Mouse (Mus musculus) midbrain, postnatal 0 days (tissue): ENCODE results near the gene Gm14137. TPM values are rescaled to one million over a fixed set of nuclear protein-coding genes. Genes with fewer than 3 reads are reported as not detected.

Source experiments
- ATAC-seq: fragments of 200-750 bp; cut with Nextera tagmentation; 2 replicates; pipeline ENCODE4 v1.8.0; 2017; ENCODE audit warnings: moderate number of reproducible peaks, mild to moderate bottlenecking, moderate TSS enrichment, moderate library complexity; ENCODE audit not compliant: low FRiP score
- DNase-seq: peaks from one replicate; pipeline ENCODE4 v3.0.0-alpha.2; 2015; ENCODE audit warnings: low spot score
- H3K27ac ChIP-seq: fragments of 300-500 bp; sonication (generic); 2 replicates; pipeline ENCODE4 v1.5.1; 2014; ENCODE audit warnings: low read depth, mild to moderate bottlenecking, low read length, mixed read lengths
- H3K27me3 ChIP-seq: fragments of 300-500 bp; sonication (generic); 2 replicates; pipeline ENCODE4 v1.6.1; 2014; ENCODE audit warnings: low read length, control low read depth, mixed read lengths; ENCODE audit not compliant: insufficient read depth
- H3K36me3 ChIP-seq: fragments of 300-500 bp; sonication (generic); 2 replicates; pipeline ENCODE4 v1.6.1; 2014; ENCODE audit warnings: low read length, control low read depth, mixed read lengths; ENCODE audit not compliant: insufficient read depth
- H3K4me1 ChIP-seq: fragments of 300-500 bp; sonication (generic); 2 replicates; pipeline ENCODE4 v1.6.1; 2014; ENCODE audit warnings: mild to moderate bottlenecking, control low read depth, antibody characterized with exemption, low read length, mixed read lengths; ENCODE audit not compliant: insufficient read depth
- H3K4me2 ChIP-seq: fragments of 300-500 bp; sonication (generic); 2 replicates; pipeline ENCODE4 v1.6.1; 2014; ENCODE audit warnings: low read depth, mild to moderate bottlenecking, low read length, mixed read lengths; ENCODE audit not compliant: poor library complexity, severe bottlenecking
- H3K4me3 ChIP-seq: fragments of 300-500 bp; sonication (generic); 2 replicates; pipeline ENCODE4 v1.5.1; 2014; ENCODE audit warnings: low read depth, mild to moderate bottlenecking, low read length, moderate library complexity
- H3K9ac ChIP-seq: fragments of 300-500 bp; sonication (generic); replicated peaks from 2 replicates; pipeline ENCODE4 v1.6.1; 2014; ENCODE audit warnings: mild to moderate bottlenecking, low read length, moderate library complexity, mixed read lengths; ENCODE audit not compliant: poor library complexity, severe bottlenecking
- H3K9me3 ChIP-seq: fragments of 300-500 bp; sonication (generic); 2 replicates; pipeline ENCODE4 v1.6.1; 2016; ENCODE audit warnings: low read length, control low read depth
- CTCF ChIP-seq: IDR thresholded peaks from 2 replicates; pipeline ENCODE4 v1.5.1; 2016; ENCODE audit warnings: antibody characterized with exemption, mild to moderate bottlenecking
- WGBS: fragments of 180-500 bp; shearing (Covaris S2); extraction: QIAGEN DNeasy Blood & Tissue Kit; methylation state at CpG from one replicate; pipeline ENCODE4 v1.1.7; 2014; 5-methylcytosine and 5-hydroxymethylcytosine counted together
- polyA plus RNA-seq: library from polyadenylated mRNA; unstranded; fragments of >200 nt; fragmentation: Nextera tagmentation; extraction: Ambion mirVana; gene quantifications from 2 replicates; pipeline ENCODE4 v1.2.1, GENCODE M21; 2015
- total RNA-seq: library from RNA; depleted of rRNA; stranded (reverse); fragments of >200 nt; gene quantifications from 2 replicates; pipeline ENCODE4 v1.2.3, GENCODE M21; 2014

Gene Gm14137
- total and polyA plus RNA-seq, 2 experiments from 2014 or later = 0.05 to 0.47 TPM

DNA sequence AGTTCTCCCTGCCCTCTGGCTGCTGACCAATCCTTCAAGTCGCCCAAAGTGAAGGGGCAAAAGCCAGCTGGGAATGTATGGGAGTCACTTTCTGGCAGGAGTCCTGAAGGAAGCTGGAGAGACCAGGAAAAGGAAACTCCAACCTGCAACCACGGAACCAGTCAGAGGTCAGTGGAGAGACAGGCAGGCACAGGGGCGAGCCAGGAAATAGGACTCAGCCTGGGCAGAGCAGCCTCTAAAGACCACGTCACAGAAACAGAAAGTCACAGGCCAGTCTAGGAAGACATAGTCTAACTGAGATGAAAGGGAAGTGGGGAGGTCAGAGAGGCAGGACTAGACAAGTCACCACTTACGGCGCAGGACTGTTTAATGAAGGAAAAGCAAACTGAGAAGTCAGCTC, 1.3 kb downstream of the Gm14137 start:
- Histone ChIP-seq H3K27me3 (no peaks in the 10 kb centered on the region), H3K4me3 (no peak overlapping the region), H3K4me1 (no peaks in the 10 kb centered on the region), H3K4me2 (no peak overlapping the region), H3K27ac (no peak overlapping the region), H3K9ac (no peak overlapping the region), H3K9me3 (no peaks in the 10 kb centered on the region), H3K36me3 (peaks cover 39% of the 10 kb centered on the region)
- no peak for DNase-seq
- TF ChIP-seq CTCF = no peak
- ATAC-seq = no peak
- 72% methylated on average over 6 of the region's 6 CpGs for WGBS

DNA sequence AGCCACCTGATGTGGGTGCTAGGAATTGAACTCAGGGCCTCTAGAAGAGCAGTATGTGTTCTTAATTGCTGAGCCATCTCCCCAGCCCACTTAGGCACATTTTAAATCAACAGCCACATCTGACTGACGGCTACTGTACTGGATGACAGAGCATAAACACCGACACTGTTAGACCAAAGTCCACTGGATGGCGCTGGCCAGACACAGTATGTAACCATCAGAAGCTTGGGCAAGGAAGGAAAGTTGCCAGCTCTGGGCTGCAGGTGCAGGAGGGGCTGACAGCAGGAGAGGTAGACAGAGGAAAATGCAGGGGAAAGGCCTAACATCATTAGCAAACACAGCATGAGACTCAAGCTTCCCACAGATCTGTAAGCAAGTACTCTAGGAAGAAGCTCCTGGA, 2.5 kb downstream of the Gm14137 start:
- no peaks in the 10 kb centered on the region for H3K27me3 ChIP-seq
- WGBS = 62% methylated on average over 3 of the region's 3 CpGs
- DNase-seq (no peak), ATAC-seq (no peak)
- 0 out of 2 replicates have a peak, but pooled peaks have one; percentile 7 for TF ChIP-seq CTCF
- no peaks in the 10 kb centered on the region for H3K9me3 ChIP-seq
- no peak overlapping the region for H3K9ac ChIP-seq
- no peak overlapping the region for H3K4me2 ChIP-seq
- peaks cover 43% of the 10 kb centered on the region for H3K36me3 ChIP-seq
- H3K4me1 ChIP-seq = no peaks in the 10 kb centered on the region
- no peak overlapping the region for H3K4me3 ChIP-seq
- no peak overlapping the region for H3K27ac ChIP-seq

DNA sequence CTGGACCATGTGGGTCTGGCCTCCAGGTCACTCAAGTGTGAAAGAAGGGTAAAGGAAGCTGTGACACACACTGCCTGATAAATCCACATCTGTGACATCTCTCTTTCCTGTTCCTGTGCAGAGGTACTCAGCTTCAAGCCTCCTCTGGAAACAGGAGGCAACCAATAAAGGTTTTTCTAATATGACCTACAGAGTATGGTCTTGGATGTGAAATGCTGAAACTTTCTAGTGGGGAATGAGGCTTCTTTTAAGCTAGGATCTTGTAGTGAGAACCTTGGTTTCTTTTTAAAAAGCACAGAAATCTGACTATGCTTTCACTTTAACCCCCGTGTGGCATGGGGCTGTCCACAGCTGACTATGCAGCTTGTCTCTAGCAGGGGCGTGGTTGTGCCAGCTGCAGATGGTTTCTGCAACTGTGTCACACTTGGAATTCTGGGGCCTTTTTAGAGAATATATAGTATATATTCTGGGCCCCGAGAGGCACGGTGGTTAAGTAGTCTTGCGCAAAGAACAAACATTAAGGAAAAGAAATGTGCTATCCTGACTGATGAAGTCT, 3.2 kb downstream of the Gm14137 start:
- H3K4me1 ChIP-seq = no peaks in the 10 kb centered on the region
- TF ChIP-seq CTCF = no peak
- H3K27me3 ChIP-seq = no peaks in the 10 kb centered on the region
- H3K27ac ChIP-seq = no peak overlapping the region
- ATAC-seq (no peak), DNase-seq (no peak)
- peaks cover 43% of the 10 kb centered on the region for H3K36me3 ChIP-seq
- H3K9ac ChIP-seq = no peak overlapping the region
- H3K9me3 ChIP-seq = no peaks in the 10 kb centered on the region
- no peak overlapping the region for H3K4me2 ChIP-seq
- no peak overlapping the region for H3K4me3 ChIP-seq
- WGBS = 93% methylated on average over 5 of the region's 5 CpGs

DNA sequence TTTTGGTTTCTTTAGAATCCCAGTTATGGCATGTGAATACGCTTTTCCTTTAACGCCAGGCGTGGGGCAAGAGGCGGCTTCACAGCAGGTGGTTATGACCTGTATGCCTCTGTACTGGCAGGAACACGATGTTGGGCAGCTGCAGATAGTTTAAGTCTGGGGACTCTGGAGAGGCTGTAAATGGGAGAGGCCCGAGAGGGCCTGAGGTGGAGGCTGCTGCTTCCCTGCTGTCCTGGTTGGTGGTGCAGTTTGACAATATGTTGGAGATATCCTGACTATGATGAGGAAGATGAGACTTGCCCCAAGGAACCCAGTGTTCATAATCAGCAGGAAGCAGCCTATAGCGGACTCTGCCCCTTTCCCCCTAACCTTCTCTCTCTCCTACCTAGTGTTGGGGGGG, 8.6 kb downstream of the Gm14137 start:
- no peak for TF ChIP-seq CTCF
- Histone ChIP-seq H3K27ac (no peak overlapping the region), H3K4me2 (no peak overlapping the region), H3K9ac (no peak overlapping the region), H3K4me3 (no peak overlapping the region), H3K27me3 (no peaks in the 10 kb centered on the region), H3K36me3 (peaks cover 55% of the 10 kb centered on the region), H3K9me3 (no peaks in the 10 kb centered on the region), H3K4me1 (no peaks in the 10 kb centered on the region)
- ATAC-seq = no peak
- DNase-seq = no peak
- WGBS = 79% methylated on average over 7 of the region's 7 CpGs

DNA sequence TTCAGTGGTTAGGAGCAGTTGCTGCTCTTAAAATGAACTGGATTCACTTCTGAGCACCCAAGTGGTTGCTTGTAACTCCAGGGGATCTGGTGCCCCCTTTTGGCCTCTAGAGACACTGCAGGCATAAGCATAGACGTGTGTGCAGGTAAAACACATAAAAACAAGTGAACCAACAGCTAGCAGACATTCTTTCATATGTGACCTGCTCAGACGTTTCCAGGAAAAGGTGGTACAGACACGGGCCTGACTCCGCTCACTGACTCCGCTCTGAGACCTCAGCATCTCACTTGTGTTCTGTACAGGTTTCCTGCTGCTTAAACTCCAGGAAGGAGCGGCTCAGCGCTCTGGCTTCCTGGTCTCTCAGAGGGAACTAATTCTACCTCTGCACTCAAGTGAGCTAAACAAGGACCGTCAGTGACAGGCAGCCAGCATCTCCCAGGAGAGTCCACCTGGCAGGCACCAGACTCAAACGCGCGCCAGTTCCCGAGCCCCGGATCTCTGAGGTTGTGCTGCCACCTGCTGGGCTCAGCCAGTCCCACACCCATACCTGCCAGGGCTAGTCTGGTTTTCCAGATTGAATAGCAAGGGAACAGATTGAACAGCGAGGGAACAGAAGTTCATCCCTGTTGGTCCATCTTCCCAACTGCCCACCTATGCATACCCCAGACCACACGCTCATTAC, 14.9 kb downstream of the Gm14137 start:
- Histone ChIP-seq H3K4me2 (peak overlapping the region; percentile 49), H3K27me3 (no peaks in the 10 kb centered on the region), H3K27ac (no peak overlapping the region), H3K36me3 (peaks cover 14% of the 10 kb centered on the region), H3K9me3 (no peaks in the 10 kb centered on the region), H3K9ac (no peak overlapping the region), H3K4me1 (no peaks in the 10 kb centered on the region), H3K4me3 (peak overlapping the region; percentile 13; the same call in 1 of the 2 replicates)
- ATAC-seq (peak; percentile 87), DNase-seq (peak; percentile 83)
- 8% methylated on average over 15 of the region's 15 CpGs for WGBS
- peak; percentile 85 for TF ChIP-seq CTCF

DNA sequence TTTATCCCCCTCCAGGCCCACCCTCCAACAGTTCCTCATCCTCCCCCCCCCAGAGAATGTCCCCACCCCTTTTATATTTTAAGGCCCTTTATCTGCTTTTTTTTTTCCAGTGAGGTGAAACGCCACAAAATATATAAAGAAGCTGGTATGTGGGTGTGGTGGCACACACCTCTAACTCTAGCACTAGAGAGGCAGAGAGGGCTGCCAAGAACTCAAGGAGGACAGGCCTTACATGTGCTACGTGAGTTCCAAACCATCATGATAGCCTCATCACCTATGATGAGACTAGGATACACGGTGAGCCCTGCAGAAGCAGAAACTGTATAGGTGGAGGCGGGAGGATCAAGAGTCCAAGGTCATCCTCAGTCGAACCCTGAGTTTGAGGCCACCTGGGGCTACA, 16.7 kb downstream of the Gm14137 start:
- Histone ChIP-seq H3K4me2 (no peak overlapping the region), H3K9me3 (no peaks in the 10 kb centered on the region), H3K4me3 (no peak overlapping the region), H3K4me1 (no peaks in the 10 kb centered on the region), H3K27ac (no peak overlapping the region), H3K9ac (no peak overlapping the region), H3K27me3 (no peaks in the 10 kb centered on the region), H3K36me3 (peaks cover 1% of the 10 kb centered on the region; the same call in 1 of the 2 replicates)
- WGBS = 83% methylated on average over 5 of the region's 5 CpGs
- DNase-seq (no peak), ATAC-seq (no peak)
- no peak for TF ChIP-seq CTCF
